Mouse (Mus musculus) lung, embryonic 16.5 days (tissue): ENCODE data around the gene Hspd1. TPM values are rescaled to one million over a fixed set of nuclear protein-coding genes. Genes with fewer than 3 reads are reported as not detected.

ENCODE experiments used
- ATAC-seq: fragments of 200-750 bp; cut with Nextera tagmentation; 2 replicates; pipeline ENCODE4 v1.8.0; 2017; ENCODE audit warnings: low read depth, mild to moderate bottlenecking, moderate library complexity
- H3K27ac ChIP-seq: fragments of 300-500 bp; sonication (generic); 2 replicates; pipeline ENCODE4 v1.5.1; 2014; ENCODE audit warnings: mild to moderate bottlenecking, control low read depth, low read length
- H3K27me3 ChIP-seq: fragments of 300-500 bp; sonication (generic); 2 replicates; pipeline ENCODE4 v1.6.1; 2014; ENCODE audit warnings: low read depth, low read length, mixed read lengths; ENCODE audit not compliant: control insufficient read depth, insufficient read depth
- H3K36me3 ChIP-seq: fragments of 300-500 bp; sonication (generic); 2 replicates; pipeline ENCODE4 v1.6.1; 2014; ENCODE audit warnings: low read length; ENCODE audit not compliant: control insufficient read depth, insufficient read depth
- H3K4me1 ChIP-seq: fragments of 300-500 bp; sonication (generic); replicated peaks from 2 replicates; pipeline ENCODE4 v1.6.1; 2014; ENCODE audit warnings: low read length, mixed read lengths; ENCODE audit not compliant: control insufficient read depth, insufficient read depth
- H3K4me2 ChIP-seq: fragments of 300-500 bp; sonication (generic); 2 replicates; pipeline ENCODE4 v1.6.1; 2014; ENCODE audit warnings: low read depth, low read length, control low read depth
- H3K4me3 ChIP-seq: fragments of 300-500 bp; sonication (generic); 2 replicates; pipeline ENCODE4 v1.5.1; 2014; ENCODE audit warnings: mild to moderate bottlenecking, low read length, control low read depth
- H3K9ac ChIP-seq: fragments of 300-500 bp; sonication (generic); 2 replicates; pipeline ENCODE4 v1.6.1; 2014; ENCODE audit warnings: low read length, control low read depth
- H3K9me3 ChIP-seq: fragments of 300-500 bp; sonication (generic); 2 replicates; pipeline ENCODE4 v1.6.1; 2016; ENCODE audit warnings: low read length; ENCODE audit not compliant: control insufficient read depth
- WGBS: fragments of 180-500 bp; shearing (Covaris S2); extraction: QIAGEN DNeasy Blood & Tissue Kit; methylation state at CpG from one replicate; pipeline ENCODE4 v1.1.7; 2014; 5-methylcytosine and 5-hydroxymethylcytosine counted together
- polyA plus RNA-seq: library from polyadenylated mRNA; unstranded; fragments of >200 nt; fragmentation: Nextera tagmentation; extraction: Ambion mirVana; gene quantifications from 2 replicates; pipeline ENCODE4 v1.2.1, GENCODE M21; 2015

Hspd1 gene
- polyA plus RNA-seq, 1 experiment from 2014 or later = 283 TPM

DNA sequence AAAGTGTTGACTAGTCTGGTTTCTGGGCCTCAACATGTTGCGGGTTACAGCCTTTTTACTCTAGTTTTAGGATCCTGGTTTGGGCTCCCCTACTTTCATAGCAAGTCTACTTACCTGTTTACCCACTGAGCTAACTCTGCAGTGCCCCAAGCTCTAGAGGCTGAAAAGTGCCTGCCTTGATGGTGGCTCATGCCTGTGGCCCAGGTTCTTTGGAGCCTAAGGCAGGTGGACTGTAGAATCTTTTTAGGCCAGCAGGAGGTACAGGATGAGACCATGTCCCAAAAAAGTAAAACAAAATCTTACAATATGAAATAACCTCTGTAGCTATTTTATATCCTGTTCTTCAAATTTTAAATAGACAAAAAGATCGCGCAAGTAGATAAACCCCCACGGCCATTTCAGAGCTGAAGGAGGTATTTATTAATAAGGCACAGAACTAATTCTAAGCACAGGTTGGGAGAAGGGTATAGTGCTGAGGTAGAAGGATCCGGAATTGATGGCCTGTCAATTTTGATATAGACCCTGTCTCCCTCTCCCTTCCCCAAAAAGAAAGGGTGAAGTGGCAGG lies 1.5 kb upstream of the Hspd1 start:
- H3K4me3 ChIP-seq = peak overlapping the region; percentile 99
- ATAC-seq = no peak
- no peaks in the 10 kb centered on the region for H3K9me3 ChIP-seq
- 70% methylated on average over 5 of the region's 5 CpGs for WGBS
- H3K9ac ChIP-seq = peak overlapping the region; percentile 25; the same call in 1 of the 2 replicates
- peak overlapping the region; percentile 87 for H3K4me2 ChIP-seq
- peaks cover 23% of the 10 kb centered on the region for H3K4me1 ChIP-seq
- no peaks in the 10 kb centered on the region for H3K27me3 ChIP-seq
- peaks cover 9% of the 10 kb centered on the region for H3K36me3 ChIP-seq
- peak overlapping the region; percentile 31; the same call in 1 of the 2 replicates for H3K27ac ChIP-seq

DNA sequence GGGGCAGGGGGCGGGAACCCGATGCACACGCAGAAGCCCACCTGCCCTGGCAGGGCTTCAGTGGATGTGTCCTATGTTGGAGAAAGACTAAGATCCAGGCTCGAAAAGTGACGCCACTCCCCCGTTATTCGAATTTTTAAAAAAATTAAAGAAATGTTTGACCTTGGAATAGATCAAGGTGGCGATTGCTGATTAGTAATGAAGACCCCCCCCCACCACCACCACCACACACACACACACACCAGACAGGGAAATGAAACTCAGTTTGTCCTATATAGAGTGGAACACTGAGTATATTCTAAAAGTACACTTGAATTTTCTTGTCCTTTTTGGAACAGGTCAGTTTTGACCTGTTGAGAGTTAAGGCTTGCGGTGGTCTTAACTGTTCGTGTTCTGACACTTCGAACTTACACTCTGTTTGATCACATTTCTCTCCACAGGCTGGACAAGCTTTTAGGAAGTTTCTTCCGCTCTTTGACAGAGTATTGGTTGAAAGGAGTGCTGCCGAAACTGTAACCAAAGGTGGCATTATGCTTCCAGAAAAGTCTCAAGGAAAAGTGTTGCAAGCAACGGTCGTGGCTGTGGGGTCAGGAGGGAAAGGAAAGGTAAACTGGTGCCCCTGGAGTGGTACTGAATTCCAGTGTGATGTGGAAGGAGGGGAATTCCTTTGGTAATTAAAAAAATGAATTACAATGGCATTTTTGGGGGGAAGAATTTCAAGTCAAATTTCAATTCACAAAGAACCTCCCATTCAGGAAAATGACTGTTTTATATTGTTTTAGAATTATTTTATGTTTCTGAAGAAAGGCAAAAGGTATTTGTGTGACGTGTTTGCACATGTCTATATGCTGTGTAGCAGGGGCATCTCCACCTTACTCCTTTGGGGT lies 811 bp upstream of the Hspd1 start:
- Histone ChIP-seq H3K4me3 (peak overlapping the region; percentile 99), H3K27ac (peak overlapping the region; percentile 97), H3K4me1 (peaks cover 25% of the 10 kb centered on the region), H3K27me3 (no peaks in the 10 kb centered on the region), H3K36me3 (peaks cover 12% of the 10 kb centered on the region), H3K9ac (peak overlapping the region; percentile 96), H3K9me3 (no peaks in the 10 kb centered on the region), H3K4me2 (peak overlapping the region; percentile 87)
- no peak for ATAC-seq
- WGBS = 4% methylated on average over 16 of the region's 16 CpGs

DNA sequence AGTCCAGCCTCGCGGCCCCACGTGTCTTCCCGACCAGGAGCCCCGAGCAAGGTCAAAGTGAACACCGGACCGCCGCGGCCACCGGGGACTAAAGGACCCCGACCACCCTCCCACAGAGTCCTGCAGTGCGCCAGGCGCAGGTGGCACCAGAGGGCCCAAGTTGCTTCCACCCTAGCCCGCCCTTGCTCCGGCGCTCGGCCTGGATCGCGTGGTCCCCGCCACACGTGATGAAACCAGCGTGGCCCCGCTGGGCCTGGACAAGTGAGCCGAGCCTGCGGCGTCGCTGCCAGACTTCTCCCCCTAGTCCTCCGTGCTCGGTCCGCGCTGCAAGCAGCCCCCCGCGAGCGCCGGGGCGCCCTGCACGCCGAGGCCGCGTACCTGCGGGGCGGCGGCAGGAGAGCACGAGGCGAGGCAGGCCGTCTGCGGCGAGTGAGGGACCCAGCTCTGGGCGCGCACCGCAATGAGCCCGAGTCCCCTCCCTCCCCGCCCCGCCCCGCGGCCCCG lies 590 bp downstream of the Hspd1 start:
- peak; percentile 54 for ATAC-seq

DNA sequence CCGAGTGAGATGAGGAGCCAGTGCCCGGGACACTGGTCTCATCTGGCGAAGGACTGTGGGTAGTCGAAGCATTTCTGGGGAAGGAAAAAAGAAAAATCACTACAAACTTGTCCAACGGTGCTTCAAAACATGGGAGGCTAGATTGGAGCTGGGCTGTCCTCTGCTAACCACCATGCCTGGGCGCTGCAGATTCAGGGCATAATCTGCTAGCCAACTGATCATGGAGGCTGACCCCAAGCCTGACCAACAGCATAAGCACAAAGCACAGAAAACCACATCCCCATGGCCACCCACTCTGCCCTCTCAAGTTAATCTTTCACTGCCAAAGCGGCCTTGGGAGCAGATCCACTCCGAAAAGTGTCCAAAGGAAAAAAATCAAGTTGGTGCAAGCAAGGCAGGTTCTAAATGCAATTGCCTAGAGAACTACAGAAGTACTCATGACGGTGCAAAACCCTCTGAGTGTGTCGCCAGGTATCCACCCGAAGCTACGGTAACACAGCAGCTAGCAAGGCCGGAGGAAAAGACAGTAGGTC lies 1.1 kb downstream of the Hspd1 start:
- Histone ChIP-seq H3K4me3 (peak overlapping the region; percentile 99), H3K27ac (peak overlapping the region; percentile 97), H3K4me1 (peaks cover 25% of the 10 kb centered on the region), H3K9me3 (0 out of 2 replicates have a peak, but pooled peaks cover 3% of the 10 kb centered on the region), H3K36me3 (peaks cover 25% of the 10 kb centered on the region), H3K9ac (peak overlapping the region; percentile 96), H3K27me3 (no peaks in the 10 kb centered on the region), H3K4me2 (peak overlapping the region; percentile 77)
- under 1% methylated on average over 13 of the region's 13 CpGs for WGBS
- ATAC-seq = peak; percentile 0; the same call in 1 of the 2 replicates

More for the DNA sequence above, 590 bp downstream of the Hspd1 start:
- peak overlapping the region; percentile 97 for H3K27ac ChIP-seq
- peak overlapping the region; percentile 77 for H3K4me2 ChIP-seq
- peaks cover 25% of the 10 kb centered on the region for H3K4me1 ChIP-seq
- peak overlapping the region; percentile 99 for H3K4me3 ChIP-seq
- under 1% methylated on average over 31 of the region's 57 CpGs for WGBS
- H3K27me3 ChIP-seq = no peaks in the 10 kb centered on the region
- 0 out of 2 replicates have a peak, but pooled peaks cover 3% of the 10 kb centered on the region for H3K9me3 ChIP-seq
- H3K9ac ChIP-seq = peak overlapping the region; percentile 96
- peaks cover 24% of the 10 kb centered on the region for H3K36me3 ChIP-seq

DNA sequence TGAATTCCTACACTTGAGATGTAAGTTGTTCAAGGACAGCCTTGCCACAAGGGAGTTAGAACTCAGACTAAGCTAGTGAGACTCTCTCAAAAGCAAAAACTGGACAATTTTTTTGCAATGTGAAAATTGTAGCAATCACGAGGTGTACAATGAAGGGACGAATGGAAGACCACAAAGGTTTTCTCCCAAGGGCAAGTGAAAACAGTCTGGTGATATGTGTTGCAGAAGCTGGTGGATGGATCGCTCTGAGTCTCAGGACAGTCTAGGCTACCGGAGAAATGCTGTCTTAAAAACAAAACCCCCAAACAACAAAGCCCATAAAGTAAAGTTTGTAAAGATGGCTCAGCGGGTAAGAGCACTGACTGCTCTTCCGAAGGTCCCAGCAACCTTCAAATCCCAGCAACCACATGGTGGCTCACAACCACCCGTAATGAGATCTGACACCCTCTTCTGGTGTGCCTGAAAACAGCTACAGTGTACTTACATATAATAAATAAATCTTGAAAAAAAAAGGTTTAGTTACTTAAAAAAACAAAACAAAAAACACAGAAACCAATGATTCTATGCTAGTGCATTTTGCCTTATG lies 2.2 kb downstream of the Hspd1 start:
- Histone ChIP-seq H3K27me3 (no peaks in the 10 kb centered on the region), H3K36me3 (peaks cover 25% of the 10 kb centered on the region), H3K27ac (no peak overlapping the region), H3K4me2 (peak overlapping the region; percentile 77), H3K4me3 (peak overlapping the region; percentile 18; the same call in 1 of the 2 replicates), H3K9ac (0 out of 2 replicates have a peak overlapping the region, but pooled peaks have one; percentile 14), H3K4me1 (peaks cover 25% of the 10 kb centered on the region), H3K9me3 (0 out of 2 replicates have a peak, but pooled peaks cover 3% of the 10 kb centered on the region)
- WGBS = 46% methylated on average over 7 of the region's 7 CpGs
- ATAC-seq = no peak

DNA sequence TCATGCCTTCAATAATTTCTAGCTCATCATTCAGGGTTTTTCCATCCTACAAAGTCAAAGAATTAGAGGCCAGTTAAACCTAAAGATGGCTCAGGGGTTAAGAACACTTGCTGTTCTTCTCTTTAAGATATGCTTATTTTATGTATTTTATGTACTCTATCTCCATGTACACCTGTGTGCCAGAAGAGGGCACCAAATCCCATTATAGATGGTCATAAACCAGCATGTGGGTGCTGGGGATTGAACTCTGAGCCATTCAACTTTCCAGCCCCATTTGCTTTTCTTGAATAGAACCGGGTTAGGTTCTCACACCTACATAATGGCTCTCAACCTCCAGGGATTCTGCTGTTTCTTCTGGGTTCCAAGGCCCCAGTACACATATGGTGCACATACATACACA lies 5.9 kb downstream of the Hspd1 start:
- Histone ChIP-seq H3K27ac (no peak overlapping the region), H3K4me1 (peaks cover 13% of the 10 kb centered on the region), H3K9ac (no peak overlapping the region), H3K4me2 (no peak overlapping the region), H3K36me3 (peaks cover 45% of the 10 kb centered on the region), H3K9me3 (0 out of 2 replicates have a peak, but pooled peaks cover 3% of the 10 kb centered on the region), H3K27me3 (no peaks in the 10 kb centered on the region), H3K4me3 (no peak overlapping the region)
- 78% methylated on average over 1 of the region's 1 CpGs for WGBS
- ATAC-seq = no peak

DNA sequence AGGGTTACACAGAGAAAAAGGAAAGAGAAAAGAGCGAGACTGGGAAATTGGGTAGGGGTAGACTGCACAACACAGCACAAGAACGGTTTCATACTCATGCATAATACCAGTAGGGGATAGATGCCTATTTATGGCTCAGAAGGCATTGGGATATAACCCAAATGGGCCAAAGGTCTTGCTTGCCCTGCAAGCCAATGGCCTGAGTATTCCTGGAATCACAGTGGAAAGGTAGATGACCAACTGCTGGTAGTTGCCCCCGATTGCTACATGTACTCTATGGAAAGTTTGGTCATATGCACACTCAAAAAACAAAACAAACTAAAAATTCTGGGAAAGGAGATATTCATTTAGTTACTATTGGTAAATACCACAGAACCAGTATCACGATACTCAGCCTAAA lies 8.4 kb downstream of the Hspd1 start:
- Histone ChIP-seq H3K9me3 (0 out of 2 replicates have a peak, but pooled peaks cover 3% of the 10 kb centered on the region), H3K36me3 (peaks cover 45% of the 10 kb centered on the region), H3K27ac (no peak overlapping the region), H3K9ac (no peak overlapping the region), H3K4me3 (no peak overlapping the region), H3K4me1 (0 out of 2 replicates have a peak, but pooled peaks cover 2% of the 10 kb centered on the region), H3K27me3 (no peaks in the 10 kb centered on the region), H3K4me2 (no peak overlapping the region)
- 96% methylated on average over 4 of the region's 4 CpGs for WGBS
- no peak for ATAC-seq

DNA sequence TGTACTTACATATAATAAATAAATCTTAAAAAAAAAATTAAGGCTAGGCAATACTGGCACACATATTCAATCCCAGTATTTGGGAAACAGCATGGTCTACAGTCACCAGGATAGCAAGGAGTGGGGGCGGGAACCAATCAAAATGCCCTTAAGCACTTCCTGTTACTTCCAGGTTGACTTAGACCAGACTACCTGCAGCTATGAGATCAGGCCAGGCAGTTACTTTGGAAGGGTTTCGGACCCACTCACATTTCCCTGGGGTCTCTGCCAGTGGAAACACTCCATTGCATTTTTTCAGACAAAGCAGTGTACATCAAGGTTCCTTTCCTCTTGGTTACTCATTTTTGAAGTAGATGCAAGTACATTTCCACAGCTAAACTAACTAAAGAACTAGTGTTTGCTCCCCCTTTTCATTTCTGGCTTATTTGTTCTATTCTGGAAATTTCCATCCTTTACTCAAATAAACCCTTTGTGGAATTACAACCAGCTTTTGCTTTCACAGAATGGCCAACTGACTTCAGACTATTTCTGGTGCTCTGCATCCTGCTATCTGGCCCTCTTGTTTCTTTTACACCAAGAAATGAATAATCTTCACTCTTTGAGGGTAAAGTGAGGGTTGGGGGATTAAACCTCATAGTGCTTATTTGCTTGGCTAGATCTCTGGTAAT lies 11.1 kb downstream of the Hspd1 start:
- Histone ChIP-seq H3K4me3 (no peak overlapping the region), H3K36me3 (peaks cover 25% of the 10 kb centered on the region), H3K9me3 (no peaks in the 10 kb centered on the region), H3K9ac (no peak overlapping the region), H3K27me3 (no peaks in the 10 kb centered on the region), H3K27ac (no peak overlapping the region), H3K4me1 (no peaks in the 10 kb centered on the region), H3K4me2 (no peak overlapping the region)
- ATAC-seq = 0 out of 2 replicates have a peak, but pooled peaks have one; percentile 31
- WGBS = 80% methylated on average over 2 of the region's 2 CpGs
